Mouse (Mus musculus) testis, postnatal 10 days (tissue): Measurements from ENCODE around the gene Steap2.

ENCODE experiments used
- DNase-seq: peaks from one replicate; pipeline ENCODE4 v3.0.0; 2021; ENCODE audit warnings: low spot score

Steap2 gene

GRCm38 (mm10) chr5:5664371-5664926 is 29.9 kb downstream of the Steap2 start:
- DNase-seq = no peak

DNA sequence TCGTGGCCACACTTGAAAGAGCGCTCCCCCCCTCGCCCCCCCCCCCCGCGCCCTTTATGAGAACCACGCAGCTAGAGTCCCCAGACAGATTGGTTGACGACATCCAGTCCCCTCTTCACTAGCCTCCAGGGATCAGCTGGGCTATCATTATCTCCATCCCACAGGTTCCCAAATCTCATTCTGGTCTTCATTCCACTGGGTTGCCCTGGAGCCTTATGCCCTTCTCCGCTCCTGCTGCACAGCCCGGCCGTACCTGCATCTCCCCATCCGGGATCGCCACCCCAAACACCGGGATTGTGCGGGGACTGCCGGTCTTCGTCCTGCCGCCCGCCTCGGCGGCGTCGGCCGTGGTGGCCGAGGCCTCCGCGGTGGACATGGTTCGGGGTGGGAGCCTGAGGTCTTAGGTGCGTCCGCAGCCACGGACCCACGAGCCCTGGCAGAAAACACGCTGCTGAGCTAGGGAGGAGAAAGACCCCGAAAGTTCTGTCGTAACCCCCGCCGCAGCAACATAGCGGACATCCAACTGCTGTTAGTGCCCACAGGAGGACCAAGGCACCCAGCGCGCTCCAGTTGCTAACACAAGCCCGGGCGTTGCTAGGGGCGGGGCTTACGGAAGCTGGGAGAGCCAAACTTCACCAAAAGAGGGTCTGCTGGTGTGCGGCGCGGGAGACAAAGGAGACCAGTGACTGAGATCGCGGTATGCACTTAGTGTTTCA is 30.6 kb downstream of the Steap2 start, which contains the start of gene Cfap69:
Gene Cfap69 (minus strand): TSS at position 585 of the 716 bp plus-strand sequence.
- peak; percentile 91 for DNase-seq

DNA sequence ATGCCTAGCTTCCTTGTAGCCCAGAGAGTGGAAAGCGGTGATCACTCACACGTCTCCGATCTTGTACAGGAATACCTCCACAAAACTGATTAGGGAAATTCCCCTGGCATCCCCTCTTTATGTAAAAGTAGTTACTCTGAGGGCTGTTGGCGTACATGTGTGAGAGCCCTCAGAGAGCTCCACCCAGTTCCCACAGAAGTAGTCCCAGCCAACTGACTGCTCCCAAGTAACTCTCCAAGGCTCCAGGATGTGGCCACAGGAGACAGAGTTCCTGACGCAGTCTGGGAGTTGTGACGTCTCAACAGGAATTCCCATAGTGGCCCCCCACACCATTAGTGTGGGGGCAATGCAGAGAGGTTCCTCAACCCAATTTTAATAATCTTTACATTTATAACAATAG is 31.3 kb downstream of the Steap2 start:
- DNase-seq = no peak

GRCm38 (mm10) chr5:5658680-5659079 is 35.7 kb downstream of the Steap2 start:
- DNase-seq = no peak

DNA sequence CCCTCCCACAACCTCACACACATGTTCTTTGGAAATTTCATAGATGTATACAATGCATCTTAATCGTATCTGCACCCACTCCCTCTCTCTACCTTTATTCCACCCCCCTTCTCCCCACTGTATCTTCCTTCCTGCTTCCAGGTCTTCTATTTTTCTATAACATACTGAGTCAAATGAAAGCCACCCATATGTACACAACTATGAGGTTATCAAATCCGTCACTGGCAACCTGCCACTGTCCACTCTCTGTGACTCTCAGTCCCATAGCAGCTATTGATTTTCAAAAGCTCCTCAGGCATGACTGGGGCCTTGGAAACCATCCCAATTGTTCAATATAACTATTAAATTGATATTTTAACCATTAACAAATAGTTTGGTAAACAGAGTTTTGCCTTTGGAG is 36.4 kb downstream of the Steap2 start:
- no peak for DNase-seq

DNA sequence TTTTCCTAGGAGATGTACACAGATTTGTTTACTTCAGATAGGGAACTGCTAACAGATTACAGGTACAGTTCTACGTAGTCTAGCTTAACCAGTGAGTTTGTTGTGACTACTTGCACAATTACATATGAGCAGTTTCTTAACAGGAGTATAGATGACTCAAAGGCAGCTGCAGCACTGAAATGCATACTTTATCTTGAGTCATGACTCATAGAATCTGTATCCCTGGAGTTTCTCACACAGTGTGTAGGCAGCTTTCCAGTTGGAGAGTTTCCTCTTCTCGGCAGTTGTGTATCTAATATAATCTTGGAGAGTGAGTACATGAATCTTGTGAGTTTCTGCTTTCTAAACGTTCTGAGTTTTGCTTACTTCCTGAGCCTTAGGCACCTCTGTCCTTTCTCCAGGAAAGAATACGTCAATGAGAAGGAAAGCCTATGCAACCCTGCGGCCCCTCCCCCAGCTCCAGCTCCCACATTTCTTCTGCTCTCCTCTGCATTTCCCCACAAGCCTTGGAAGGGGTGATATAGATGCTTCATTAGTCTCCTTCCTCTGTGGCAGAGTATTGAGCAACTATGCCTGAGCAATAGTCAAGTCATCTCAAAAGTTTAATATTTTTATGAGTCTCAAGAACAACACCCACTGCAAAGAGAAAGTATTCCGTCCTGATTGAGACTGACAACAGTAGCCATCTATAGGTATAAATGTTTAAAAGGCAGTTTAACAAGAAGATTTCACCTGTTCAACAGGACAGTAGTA is 45.4 kb downstream of the Steap2 start:
- DNase-seq = no peak

GRCm38 (mm10) chr5:5646173-5646572 is 48.2 kb downstream of the Steap2 start:
- no peak for DNase-seq

GRCm38 (mm10) chr5:5638496-5638895 is 55.9 kb downstream of the Steap2 start:
- DNase-seq = no peak

- no peak for DNase-seq
Measured at GRCm38 (mm10) chr5:5625491-5625890, 68.9 kb downstream of the Steap2 start.

GRCm38 (mm10) chr5:5618329-5618728 is 76.0 kb downstream of the Steap2 start:
- DNase-seq = no peak
